In the genomic region with DNA sequence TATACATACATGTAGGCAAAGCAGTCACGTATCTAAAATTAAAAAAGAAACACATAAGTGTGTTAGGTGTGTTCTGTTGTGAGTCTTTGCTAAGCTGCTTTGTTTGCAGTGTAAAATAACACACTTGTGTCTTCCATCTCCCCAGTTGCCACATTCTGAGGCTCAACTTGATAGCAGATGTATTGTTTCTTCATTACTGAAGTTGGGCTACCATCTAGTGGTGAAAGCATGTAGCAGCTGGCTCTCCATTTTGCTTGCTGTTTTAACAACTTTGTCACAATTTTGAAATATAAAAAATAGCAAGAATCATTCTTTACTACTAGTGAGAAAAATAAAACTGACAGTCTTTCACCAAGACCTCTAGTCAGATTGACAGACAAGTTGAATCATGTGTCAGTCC, we compare ENCODE assay signal across 9 mouse cellular contexts.
DNase-seq lines count a peak whose midpoint lies in the region; ATAC-seq and TF ChIP-seq lines count a peak whose summit lies in the region.
"Had no signal": no experiment of that assay in that cellular context is flagged by ENCODE, and none has a peak within 500 bp of the region (broad histone marks: within the 10 kb centered on the region; RNA-seq: fewer than 3 reads in every experiment).

No protein-coding gene starts in this region.

- no peaks in the 10 kb centered on the region for H3K9me3 ChIP-seq in kidney, postnatal 0 days (replicated peaks; ENCODE audit: low read length)
- no peaks in the 10 kb centered on the region for H3K9me3 ChIP-seq in E14TG2a.4 (ENCODE audit: low read length)
- H3K9me3 ChIP-seq in embryonic facial prominence, embryonic 14.5 days (ENCODE audit: control insufficient read depth, low read length): no peaks in the 10 kb centered on the region
- H3K9me3 ChIP-seq: heart, embryonic 13.5 days had no signal

- peak; percentile 74 for DNase-seq in kidney, postnatal 0 days (ENCODE audit: low spot score)
- DNase-seq in kidney, adult 18-20 months: no peak
- peak; percentile 79 for DNase-seq in adipocyte (ENCODE audit: low spot score)
- peak; percentile 64 for DNase-seq in embryonic facial prominence, embryonic 14.5 days (ENCODE audit: low spot score)
- DNase-seq in gastrocnemius, postnatal 14 days: no peak

- no peak overlapping the region for H3K27ac ChIP-seq in kidney, postnatal 0 days
- no peak overlapping the region for H3K27ac ChIP-seq in embryonic facial prominence, embryonic 14.5 days (replicated peaks; ENCODE audit: low read depth, low read length)
- H3K27ac ChIP-seq: heart, embryonic 13.5 days; macrophage had no signal

- H3K4me3 ChIP-seq in kidney, postnatal 0 days (replicated peaks; ENCODE audit: low read depth, low read length): no peak overlapping the region
- H3K4me3 ChIP-seq in E14TG2a.4 (replicated peaks; ENCODE audit: low read length): no peak overlapping the region
- no peak overlapping the region for H3K4me3 ChIP-seq in embryonic facial prominence, embryonic 14.5 days (ENCODE audit: low read depth, low read length)
- H3K4me3 ChIP-seq: heart, embryonic 13.5 days had no signal

- no peak overlapping the region for H3K4me2 ChIP-seq in kidney, postnatal 0 days (ENCODE audit: low read length)
- H3K4me2 ChIP-seq in embryonic facial prominence, embryonic 14.5 days (ENCODE audit: low read depth, low read length): no peak overlapping the region
- H3K4me2 ChIP-seq: heart, embryonic 13.5 days had no signal

- intact Hi-C loops in gastrocnemius, postnatal 14 days (cut with DNase I; ENCODE audit: low total_unique reads): no loop called here

- WGBS in kidney, postnatal 0 days: 100% methylated on average over 1 of the region's 1 CpGs
- WGBS in embryonic facial prominence, embryonic 14.5 days: 92% methylated on average over 1 of the region's 1 CpGs

- H3K4me1 ChIP-seq in kidney, postnatal 0 days (replicated peaks; ENCODE audit: insufficient read depth, low read length): no peaks in the 10 kb centered on the region
- no peaks in the 10 kb centered on the region for H3K4me1 ChIP-seq in E14TG2a.4 (replicated peaks; ENCODE audit: low read depth, low read length)
- H3K4me1 ChIP-seq in embryonic facial prominence, embryonic 14.5 days (ENCODE audit: control insufficient read depth, insufficient read depth, low read length): no peaks in the 10 kb centered on the region
- H3K4me1 ChIP-seq: heart, embryonic 13.5 days had no signal

- H3K9ac ChIP-seq in kidney, postnatal 0 days (ENCODE audit: low read depth, low read length): no peak overlapping the region
- H3K9ac ChIP-seq in embryonic facial prominence, embryonic 14.5 days (ENCODE audit: low read depth, low read length): no peak overlapping the region
- H3K9ac ChIP-seq: heart, embryonic 13.5 days had no signal

- TF ChIP-seq CTCF in kidney, postnatal 0 days (IDR thresholded peaks at IDR 0.05; ENCODE audit: low read depth): peak; percentile 77
- peak; percentile 44 for TF ChIP-seq CTCF in E14TG2a.4 (conservative IDR thresholded peaks at IDR 0.05; ENCODE audit: low read length)

- no peaks in the 10 kb centered on the region for H3K36me3 ChIP-seq in kidney, postnatal 0 days (ENCODE audit: insufficient read depth, low read length)
- no peaks in the 10 kb centered on the region for H3K36me3 ChIP-seq in E14TG2a.4 (ENCODE audit: insufficient read depth, low read length)
- no peaks in the 10 kb centered on the region for H3K36me3 ChIP-seq in embryonic facial prominence, embryonic 14.5 days (ENCODE audit: control insufficient read depth, insufficient read depth, low read length)

- no peak for ATAC-seq in kidney, postnatal 0 days (replicated peaks; ENCODE audit: low FRiP score, low read depth)
- ATAC-seq in embryonic facial prominence, embryonic 14.5 days (ENCODE audit: low read depth): no peak
- ATAC-seq in megakaryocyte, adult 5-6 weeks (ENCODE audit: poor library complexity, severe bottlenecking): peak; percentile 85

- no peaks in the 10 kb centered on the region for H3K27me3 ChIP-seq in kidney, postnatal 0 days (ENCODE audit: insufficient read depth, low read length)
- no peaks in the 10 kb centered on the region for H3K27me3 ChIP-seq in E14TG2a.4 (ENCODE audit: insufficient read depth, low read length)
- no peaks in the 10 kb centered on the region for H3K27me3 ChIP-seq in embryonic facial prominence, embryonic 14.5 days (replicated peaks; ENCODE audit: control insufficient read depth, insufficient read depth, low read length)
- H3K27me3 ChIP-seq: heart, embryonic 13.5 days had no signal

Comparison
In these comparisons a context has a peak if more than half of its experiments do, and no peak if none do; other contexts are left out.
1. DNase-seq: peak in kidney, postnatal 0 days (single experiment), adipocyte (single experiment) and embryonic facial prominence, embryonic 14.5 days (single experiment); none in kidney, adult 18-20 months (single experiment) and gastrocnemius, postnatal 14 days (single experiment).